Mouse (Mus musculus) ES-E14 (cell line): ENCODE data around the gene Tnnt3.

Experiments
- CHD2 ChIP-seq: IDR thresholded peaks from 2 replicates; pipeline ENCODE4 v1.6.1; 2014; ENCODE audit warnings: mild to moderate bottlenecking, low read depth, low read length, inconsistent platforms
- HCFC1 ChIP-seq: IDR thresholded peaks from 2 replicates; pipeline ENCODE4 v1.6.1; 2012; ENCODE audit warnings: low read length, inconsistent platforms, borderline replicate concordance; ENCODE audit not compliant: insufficient read depth
- MAFK ChIP-seq: IDR thresholded peaks from 2 replicates; pipeline ENCODE4 v1.6.1; 2014; ENCODE audit warnings: mild to moderate bottlenecking, low read depth, low read length, inconsistent platforms; ENCODE audit not compliant: insufficient read depth
- ZC3H11A ChIP-seq: IDR thresholded peaks from 2 replicates; pipeline ENCODE4 v1.6.1; 2012; ENCODE audit warnings: low read depth, mild to moderate bottlenecking, inconsistent platforms, low read length, borderline replicate concordance
- ZNF384 ChIP-seq: IDR thresholded peaks from 2 replicates; pipeline ENCODE4 v1.6.1; 2012; ENCODE audit warnings: low read depth, low read length, inconsistent platforms

DNA sequence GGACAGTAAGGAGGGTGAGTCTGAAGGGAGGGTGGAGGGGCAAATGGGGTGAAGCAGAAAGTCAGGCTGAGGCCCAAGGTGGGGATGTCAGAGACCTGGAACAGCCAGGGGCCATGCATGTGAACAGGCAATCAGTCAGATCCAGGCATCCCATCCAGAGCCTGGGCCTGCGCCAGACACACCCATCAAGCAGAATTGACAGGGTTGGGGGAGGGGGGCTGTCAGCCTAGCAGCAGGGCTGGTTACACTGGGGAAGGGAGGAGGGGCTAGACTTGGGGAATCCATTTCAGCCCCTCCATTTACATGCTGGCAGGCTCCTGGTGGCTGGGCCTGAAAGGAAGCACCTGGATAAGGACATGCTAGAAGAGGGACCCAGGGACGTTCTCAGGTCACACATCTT lies 7.3 kb downstream of the Tnnt3 start:
- TF ChIP-seq ZNF384 (no peak), CHD2 (no peak), ZC3H11A (no peak), HCFC1 (no peak), MAFK (no peak)
